25 mouse cellular contexts compared by ENCODE assay signal in genomic region chr2:80384447-80384846, GRCm38 (mm10).
A peak's percentile ranks its signal among the peaks of the same experiment; 100 is the strongest.
DNase-seq lines count a peak whose midpoint lies in the region; ATAC-seq and TF ChIP-seq lines count a peak whose summit lies in the region.
"Had no signal": no experiment of that assay in that cellular context is flagged by ENCODE, and none has a peak within 500 bp of the region (broad histone marks: within the 10 kb centered on the region; RNA-seq: fewer than 3 reads in every experiment).

No protein-coding gene starts in this region.

- no peak overlapping the region for H3K27ac ChIP-seq in kidney, adult 2 months (ENCODE audit: insufficient read depth, low read depth, low read length)
- H3K27ac ChIP-seq: forebrain, embryonic 10.5 days; hindbrain, embryonic 13.5 days; macrophage; neural tube, embryonic 15.5 days had no signal

- no peaks in the 10 kb centered on the region for H3K36me3 ChIP-seq in kidney, adult 2 months (ENCODE audit: control insufficient read depth, insufficient read depth, low read length)
- H3K36me3 ChIP-seq: forebrain, embryonic 10.5 days; G1E; hindbrain, embryonic 13.5 days; neural tube, embryonic 15.5 days had no signal

- ATAC-seq in megakaryocyte-erythroid progenitor cell, adult 5-6 weeks (replicated peaks; ENCODE audit: low FRiP score, low TSS enrichment, poor library complexity, severe bottlenecking) = no peak
- ATAC-seq: forebrain, postnatal 0 days had no signal

- H3K4me1 ChIP-seq in kidney, adult 2 months (ENCODE audit: control insufficient read depth, insufficient read depth, low read length) = no peaks in the 10 kb centered on the region
- H3K4me1 ChIP-seq: forebrain, embryonic 10.5 days; hindbrain, embryonic 13.5 days; neural tube, embryonic 15.5 days had no signal

- TF ChIP-seq POLR2A in kidney, adult 2 months (IDR thresholded peaks at IDR 0.05; ENCODE audit: low read depth, low read length) = no peak

- H3K4me3 ChIP-seq in kidney, adult 2 months (ENCODE audit: insufficient read depth, low read depth, low read length) = no peak overlapping the region
- H3K4me3 ChIP-seq: forebrain, embryonic 10.5 days; hindbrain, embryonic 13.5 days; neural tube, embryonic 15.5 days had no signal

- 40% methylated on average over 4 of the region's 4 CpGs for WGBS in kidney, adult 2 months

- peak; percentile 54 for DNase-seq in adrenal gland, adult 2 months
- DNase-seq in adrenal gland, adult 18-20 months (ENCODE audit: low spot score in 2 of 2) = no peak
- DNase-seq in kidney, postnatal 14 days = peak; percentile 15
- DNase-seq in kidney, adult 2 months = no peak
- peak; percentile 58 for DNase-seq in forelimb bud, embryonic 11.5 days (ENCODE audit: low read depth, low spot score)
- no peak for DNase-seq in thymus, postnatal 4 days
- DNase-seq: B cell, adult 2 months; cerebellum, adult 11 months; cerebellum, postnatal 10 days; forebrain, postnatal 0 days; gastrocnemius, postnatal 36 days; kidney, adult 11 months; kidney, postnatal 25 days; layer of hippocampus, postnatal 36 days; right cerebral cortex, adult 18-20 months; right cerebral cortex, postnatal 4 days; thymus, adult 18-20 months; thymus, postnatal 36 days had no signal

- H3K27me3 ChIP-seq in kidney, adult 2 months (replicated peaks; ENCODE audit: control insufficient read depth, insufficient read depth, low read length) = no peaks in the 10 kb centered on the region
- H3K27me3 ChIP-seq: CH12.LX; hindbrain, embryonic 13.5 days; neural tube, embryonic 15.5 days had no signal

- no peak for TF ChIP-seq CTCF in kidney, adult 2 months (conservative IDR thresholded peaks at IDR 0.05; ENCODE audit: insufficient read depth, insufficient read length, low read depth, low read length)

Comparison
In these comparisons a context has a peak if more than half of its experiments do, and no peak if none do; other contexts are left out.
1. DNase-seq: peak in adrenal gland, adult 2 months (single experiment), kidney, postnatal 14 days (single experiment) and forelimb bud, embryonic 11.5 days (single experiment); none in adrenal gland, adult 18-20 months (0 of 2), kidney, adult 2 months (single experiment) and thymus, postnatal 4 days (single experiment).